Mouse (Mus musculus): Measurements from ENCODE around the gene Top2a. TPM values are rescaled to one million over a fixed set of nuclear protein-coding genes. Genes with fewer than 3 reads are reported as not detected.
A peak's percentile ranks its signal among the peaks of the same experiment; 100 is the strongest.

The Top2a gene
- polyA plus RNA-seq, 2 experiments = 134 to 205 TPM

DNA sequence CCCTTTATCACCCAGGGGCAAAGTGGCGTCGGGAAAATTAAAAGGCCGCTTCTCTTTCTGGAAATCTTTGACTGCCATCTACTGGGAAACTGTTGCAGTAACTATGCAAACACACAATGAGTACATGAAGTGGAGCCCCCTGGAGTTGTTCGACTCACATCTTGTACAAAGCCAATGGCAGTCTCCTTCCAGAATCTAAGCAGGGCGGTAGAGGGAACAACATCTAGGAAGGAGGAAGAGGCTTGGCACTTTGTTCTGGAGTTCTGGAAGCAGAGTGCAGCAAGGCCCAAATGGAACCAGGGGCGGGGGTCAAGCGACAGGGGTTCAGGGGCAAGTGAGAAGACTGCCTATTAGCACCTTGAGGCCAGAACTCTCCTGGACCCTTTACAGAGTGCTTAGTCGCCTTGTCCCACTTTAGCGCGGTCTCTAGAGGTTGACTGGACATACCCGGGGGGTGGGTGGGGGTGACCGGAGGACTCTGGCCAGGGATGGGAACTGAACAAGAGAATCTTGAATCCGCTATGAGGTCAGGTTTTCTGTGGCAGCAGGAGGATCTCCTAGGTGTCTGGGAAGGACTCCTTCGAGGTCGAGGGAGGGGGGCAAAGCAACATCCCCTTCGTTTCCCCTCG lies 16.5 kb upstream of the Top2a start:
- under 1% methylated on average over 17 of the region's 17 CpGs for WGBS
- no peak for TF ChIP-seq POLR2A (IDR thresholded peaks at IDR 0.05; ENCODE audit: borderline replicate concordance, extremely low read depth, insufficient read depth, insufficient read length)
- Histone ChIP-seq H3K9ac (ENCODE audit: low read depth, low read length, severe bottlenecking) (peak overlapping the region; percentile 97), H3K36me3 (ENCODE audit: control insufficient read depth, insufficient read depth, low read length) (peaks cover 14% of the 10 kb centered on the region), H3K27ac (replicated peaks; ENCODE audit: low read depth, low read length) (peak overlapping the region; percentile 96), H3K9me3 (ENCODE audit: control insufficient read depth, low read length) (no peaks in the 10 kb centered on the region), H3K4me3 (replicated peaks; ENCODE audit: low read length) (peak overlapping the region; percentile 90), H3K4me2 (replicated peaks; ENCODE audit: low read depth, low read length, severe bottlenecking) (peak overlapping the region; percentile 97), H3K4me1 (ENCODE audit: control insufficient read depth, insufficient read depth, low read length) (peaks cover 23% of the 10 kb centered on the region), H3K27me3 (ENCODE audit: control insufficient read depth, insufficient read depth, low read length) (no peaks in the 10 kb centered on the region)
- peak; percentile 39; the same call in 1 of the 2 replicates for ATAC-seq (ENCODE audit: low FRiP score, low read depth)
- peak; percentile 89 for DNase-seq (ENCODE audit: low spot score)

DNA sequence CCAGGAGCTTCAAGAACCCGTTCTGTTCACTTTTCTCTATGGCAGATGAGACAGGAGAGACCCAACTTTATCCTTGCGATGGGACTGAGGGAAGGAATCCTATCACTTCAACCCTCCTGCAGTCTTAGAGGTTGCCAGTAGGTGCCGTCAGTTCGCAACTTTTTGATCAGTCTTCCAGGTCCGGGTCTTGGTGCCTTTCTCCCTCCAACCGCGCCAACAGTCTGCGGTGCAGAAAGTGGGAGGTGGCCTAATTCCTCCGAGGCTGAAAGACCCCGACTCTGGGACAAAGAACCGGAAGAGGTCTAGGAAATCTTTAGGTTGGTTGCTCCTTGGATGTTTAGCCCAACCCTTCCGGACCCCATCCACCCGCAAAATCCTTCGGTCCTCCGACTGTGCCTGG lies 15.8 kb upstream of the Top2a start:
- H3K4me2 ChIP-seq (replicated peaks; ENCODE audit: low read depth, low read length, severe bottlenecking) = peak overlapping the region; percentile 97
- DNase-seq (ENCODE audit: low spot score) (peak; percentile 95), ATAC-seq (ENCODE audit: low FRiP score, low read depth) (peak; percentile 74)
- H3K4me3 ChIP-seq (replicated peaks; ENCODE audit: low read length) = peak overlapping the region; percentile 90
- peaks cover 17% of the 10 kb centered on the region for H3K4me1 ChIP-seq (ENCODE audit: control insufficient read depth, insufficient read depth, low read length)
- H3K36me3 ChIP-seq (ENCODE audit: control insufficient read depth, insufficient read depth, low read length) = peaks cover 7% of the 10 kb centered on the region
- H3K27ac ChIP-seq (replicated peaks; ENCODE audit: low read depth, low read length) = peak overlapping the region; percentile 96
- H3K9me3 ChIP-seq (ENCODE audit: control insufficient read depth, low read length) = no peaks in the 10 kb centered on the region
- peak overlapping the region; percentile 97 for H3K9ac ChIP-seq (ENCODE audit: low read depth, low read length, severe bottlenecking)
- no peaks in the 10 kb centered on the region for H3K27me3 ChIP-seq (ENCODE audit: control insufficient read depth, insufficient read depth, low read length)
- under 1% methylated on average over 15 of the region's 15 CpGs for WGBS
- TF ChIP-seq POLR2A (IDR thresholded peaks at IDR 0.05; ENCODE audit: borderline replicate concordance, extremely low read depth, insufficient read depth, insufficient read length) = no peak

DNA sequence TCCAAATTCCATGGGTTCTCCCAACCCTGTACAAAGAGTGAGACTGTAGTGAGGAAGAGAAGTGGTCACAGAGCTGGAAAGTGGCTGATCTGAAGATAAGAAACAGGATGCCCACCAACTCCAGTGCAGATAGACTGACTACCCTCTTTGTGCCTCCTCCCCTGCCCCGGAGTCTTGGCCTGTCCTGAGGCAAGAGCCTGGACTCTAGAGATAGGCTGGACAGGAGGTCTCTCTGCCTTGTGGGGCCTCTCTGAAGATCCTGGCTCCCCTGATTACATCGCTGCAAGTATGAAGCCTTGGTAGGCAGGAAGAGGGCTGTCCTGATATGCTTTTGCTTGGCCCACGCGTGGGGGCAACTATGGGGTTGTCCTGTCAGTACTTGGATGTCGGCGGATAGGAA lies 12.3 kb upstream of the Top2a start:
- DNase-seq (ENCODE audit: low spot score) (no peak), ATAC-seq (ENCODE audit: low FRiP score, low read depth) (no peak)
- Histone ChIP-seq H3K9me3 (ENCODE audit: control insufficient read depth, low read length) (no peaks in the 10 kb centered on the region), H3K27ac (replicated peaks; ENCODE audit: low read depth, low read length) (no peak overlapping the region), H3K4me1 (ENCODE audit: control insufficient read depth, insufficient read depth, low read length) (0 out of 2 replicates have a peak, but pooled peaks cover 3% of the 10 kb centered on the region), H3K4me3 (replicated peaks; ENCODE audit: low read length) (no peak overlapping the region), H3K9ac (ENCODE audit: low read depth, low read length, severe bottlenecking) (no peak overlapping the region), H3K36me3 (ENCODE audit: control insufficient read depth, insufficient read depth, low read length) (no peaks in the 10 kb centered on the region), H3K4me2 (replicated peaks; ENCODE audit: low read depth, low read length, severe bottlenecking) (no peak overlapping the region), H3K27me3 (ENCODE audit: control insufficient read depth, insufficient read depth, low read length) (no peaks in the 10 kb centered on the region)
- WGBS = 87% methylated on average over 6 of the region's 6 CpGs
- no peak for TF ChIP-seq POLR2A (IDR thresholded peaks at IDR 0.05; ENCODE audit: borderline replicate concordance, extremely low read depth, insufficient read depth, insufficient read length)

DNA sequence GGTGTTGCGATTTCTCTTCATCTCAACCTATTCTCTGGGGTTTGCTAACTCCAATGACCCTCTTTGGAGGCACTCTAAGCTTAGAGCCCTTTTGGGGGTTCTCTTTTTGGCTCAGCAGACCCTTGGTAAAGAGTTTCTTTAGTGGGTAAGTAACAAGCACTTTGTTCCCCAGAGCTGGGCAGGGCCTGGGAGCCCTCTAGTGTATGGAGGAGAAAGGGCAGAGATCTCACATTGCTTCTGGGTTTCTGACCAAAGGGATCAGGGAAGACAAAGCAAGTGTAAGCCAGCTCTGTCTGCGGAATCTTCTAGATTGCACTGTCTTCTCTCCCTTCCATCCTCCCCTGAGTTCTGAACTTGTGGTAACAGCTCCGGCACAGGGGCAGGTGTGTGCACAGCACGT lies 11.4 kb upstream of the Top2a start:
- Histone ChIP-seq H3K4me1 (ENCODE audit: control insufficient read depth, insufficient read depth, low read length) (0 out of 2 replicates have a peak, but pooled peaks cover under 1% of the 10 kb centered on the region), H3K36me3 (ENCODE audit: control insufficient read depth, insufficient read depth, low read length) (no peaks in the 10 kb centered on the region), H3K9me3 (ENCODE audit: control insufficient read depth, low read length) (no peaks in the 10 kb centered on the region), H3K9ac (ENCODE audit: low read depth, low read length, severe bottlenecking) (no peak overlapping the region), H3K4me2 (replicated peaks; ENCODE audit: low read depth, low read length, severe bottlenecking) (no peak overlapping the region), H3K27me3 (ENCODE audit: control insufficient read depth, insufficient read depth, low read length) (no peaks in the 10 kb centered on the region), H3K27ac (replicated peaks; ENCODE audit: low read depth, low read length) (no peak overlapping the region), H3K4me3 (replicated peaks; ENCODE audit: low read length) (no peak overlapping the region)
- 73% methylated on average over 4 of the region's 4 CpGs for WGBS
- ATAC-seq (ENCODE audit: low FRiP score, low read depth) (no peak), DNase-seq (ENCODE audit: low spot score) (no peak)
- no peak for TF ChIP-seq POLR2A (IDR thresholded peaks at IDR 0.05; ENCODE audit: borderline replicate concordance, extremely low read depth, insufficient read depth, insufficient read length)

DNA sequence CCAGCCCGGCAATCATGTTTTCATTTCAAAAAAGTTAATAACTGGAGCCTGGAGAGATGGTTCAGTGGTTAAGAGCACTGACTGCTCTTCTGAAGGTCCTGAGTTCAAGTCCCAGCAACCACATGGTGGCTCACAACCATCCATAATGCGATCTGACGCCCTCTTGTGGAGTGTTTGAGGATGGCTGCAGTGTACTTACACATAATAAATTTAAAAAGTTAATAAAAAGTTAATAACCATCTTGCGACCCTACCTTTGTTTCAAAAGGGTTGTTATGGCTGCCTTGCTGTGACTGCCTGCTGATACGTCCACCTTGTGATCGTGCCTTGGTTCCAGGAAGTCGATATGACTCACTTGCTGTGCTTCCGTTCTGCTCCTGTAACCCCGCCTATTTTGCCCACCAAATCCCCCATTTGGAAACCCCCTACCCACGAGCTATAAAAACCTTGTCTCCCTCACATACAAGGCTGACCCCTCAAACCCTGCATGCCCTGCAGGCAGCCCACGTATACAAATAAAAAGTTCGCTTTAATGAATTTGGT lies 3.0 kb upstream of the Top2a start:
- WGBS = 69% methylated on average over 12 of the region's 12 CpGs
- no peak overlapping the region for H3K27ac ChIP-seq (replicated peaks; ENCODE audit: low read depth, low read length)
- DNase-seq (ENCODE audit: low spot score) = no peak

More for the DNA sequence above, 3.0 kb upstream of the Top2a start:
- ATAC-seq (ENCODE audit: low FRiP score, low read depth) = no peak
- H3K9ac ChIP-seq (ENCODE audit: low read depth, low read length, severe bottlenecking) = no peak overlapping the region
- no peaks in the 10 kb centered on the region for H3K9me3 ChIP-seq (ENCODE audit: control insufficient read depth, low read length)
- H3K4me3 ChIP-seq (replicated peaks; ENCODE audit: low read length) = no peak overlapping the region
- H3K4me1 ChIP-seq (ENCODE audit: control insufficient read depth, insufficient read depth, low read length) = peaks cover 3% of the 10 kb centered on the region; the same call in 1 of the 2 replicates
- TF ChIP-seq POLR2A (IDR thresholded peaks at IDR 0.05; ENCODE audit: borderline replicate concordance, extremely low read depth, insufficient read depth, insufficient read length) = no peak
- H3K36me3 ChIP-seq (ENCODE audit: control insufficient read depth, insufficient read depth, low read length) = peaks cover 6% of the 10 kb centered on the region
- no peak overlapping the region for H3K4me2 ChIP-seq (replicated peaks; ENCODE audit: low read depth, low read length, severe bottlenecking)
- H3K27me3 ChIP-seq (ENCODE audit: control insufficient read depth, insufficient read depth, low read length) = no peaks in the 10 kb centered on the region
